Mouse (Mus musculus) NIH3T3 (cell line): ENCODE measurements around the gene Schip1.

Source experiments
- DNase-seq: peaks from one replicate; pipeline ENCODE4 v3.0.0-alpha.2; 2012; ENCODE audit warnings: low read depth

Schip1 gene

GRCm38 (mm10) chr3:68617708-68618107 is 553.1 kb downstream of the Schip1 start:
- DNase-seq: no peak

GRCm38 (mm10) chr3:68619097-68619496 is 554.5 kb downstream of the Schip1 start:
- no peak for DNase-seq

DNA sequence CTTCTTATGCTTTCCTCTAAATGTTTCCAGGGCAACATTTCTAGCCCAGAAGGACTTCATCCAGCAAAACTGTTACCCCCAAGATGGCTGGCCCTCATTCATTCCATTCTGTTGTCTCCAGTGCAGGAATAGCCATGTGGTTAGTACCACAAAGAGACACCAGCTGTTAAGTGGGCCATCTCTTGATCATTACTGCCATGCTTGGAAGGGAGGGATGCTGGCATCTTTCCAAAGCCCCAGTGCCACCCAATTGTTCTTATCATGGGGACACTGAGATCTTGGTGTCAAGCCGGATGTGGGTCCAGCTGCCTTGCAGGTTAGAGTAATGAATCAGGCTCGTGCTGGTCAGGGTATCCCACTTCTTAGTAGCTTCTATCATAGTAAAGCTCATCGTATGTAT is 557.4 kb downstream of the Schip1 start:
- DNase-seq: no peak

- DNase-seq: no peak
Measured at GRCm38 (mm10) chr3:68623036-68623435, 558.4 kb downstream of the Schip1 start.

DNA sequence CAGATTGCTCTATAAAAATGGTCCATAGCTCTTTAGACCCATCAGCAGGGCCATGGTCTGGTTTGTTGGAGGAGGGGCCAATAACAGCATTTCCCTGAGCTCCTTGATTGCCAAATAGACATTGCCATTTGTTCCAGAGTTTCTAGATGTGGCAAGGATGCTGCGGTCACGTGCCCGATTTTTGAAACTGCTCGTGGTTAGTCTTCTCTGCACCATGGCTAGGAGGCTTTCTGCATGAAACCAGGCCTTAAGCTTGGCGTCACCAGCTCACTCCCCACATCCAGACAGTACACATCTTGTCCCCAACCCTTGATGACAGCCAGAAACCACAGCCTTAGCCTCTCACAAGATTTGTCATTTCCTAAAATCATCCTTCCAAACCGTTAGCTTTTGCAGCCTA is 559.9 kb downstream of the Schip1 start:
- no peak for DNase-seq

DNA sequence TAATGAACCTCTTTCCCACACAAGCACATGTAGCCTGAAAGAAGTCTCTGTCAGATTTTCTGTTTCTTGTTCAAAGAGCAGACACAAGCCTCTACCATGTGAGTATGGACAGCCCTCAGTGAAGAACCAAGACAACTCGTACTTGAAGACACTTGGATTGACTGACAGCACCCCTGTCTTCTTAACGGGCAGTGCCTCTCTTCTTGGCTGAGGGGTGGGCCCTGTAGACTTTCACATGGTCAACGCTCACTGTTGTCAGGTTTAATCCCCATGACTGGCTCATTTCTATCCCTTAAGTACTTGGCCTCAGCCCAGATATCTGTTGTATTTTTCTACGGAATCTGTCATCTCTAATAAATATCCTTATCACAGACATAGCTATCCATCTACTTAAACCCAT is 565.7 kb downstream of the Schip1 start:
- no peak for DNase-seq

DNA sequence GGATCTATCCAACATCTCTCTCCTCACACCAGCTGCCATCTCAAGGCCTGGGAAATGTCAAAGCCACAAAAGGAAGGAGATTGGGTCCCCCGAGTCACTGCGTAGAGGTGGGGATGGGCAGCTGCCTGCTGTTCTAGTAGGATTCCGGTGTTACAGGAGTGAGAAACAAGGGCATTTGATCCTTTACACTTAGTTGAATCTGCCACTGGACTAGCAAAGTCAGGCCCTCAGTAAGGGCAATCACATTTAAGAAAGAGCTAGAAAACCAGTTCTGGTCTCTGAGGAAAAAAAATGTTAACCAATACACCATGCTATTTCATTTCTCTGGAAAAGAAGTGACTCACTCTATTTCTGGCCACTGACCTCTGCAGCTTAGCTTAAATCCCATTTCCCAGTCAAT is 566.2 kb downstream of the Schip1 start:
- DNase-seq: peak; percentile 47

GRCm38 (mm10) chr3:68632714-68633113 is 568.1 kb downstream of the Schip1 start:
- no peak for DNase-seq

- DNase-seq: no peak
Measured at GRCm38 (mm10) chr3:68633577-68633976, 569.0 kb downstream of the Schip1 start.

- no peak for DNase-seq
Measured at GRCm38 (mm10) chr3:68637960-68638359, 573.4 kb downstream of the Schip1 start.

- DNase-seq: no peak
Measured at GRCm38 (mm10) chr3:68638703-68639102, 574.1 kb downstream of the Schip1 start.

- no peak for DNase-seq
Measured at GRCm38 (mm10) chr3:68642935-68643334, 578.3 kb downstream of the Schip1 start.

DNA sequence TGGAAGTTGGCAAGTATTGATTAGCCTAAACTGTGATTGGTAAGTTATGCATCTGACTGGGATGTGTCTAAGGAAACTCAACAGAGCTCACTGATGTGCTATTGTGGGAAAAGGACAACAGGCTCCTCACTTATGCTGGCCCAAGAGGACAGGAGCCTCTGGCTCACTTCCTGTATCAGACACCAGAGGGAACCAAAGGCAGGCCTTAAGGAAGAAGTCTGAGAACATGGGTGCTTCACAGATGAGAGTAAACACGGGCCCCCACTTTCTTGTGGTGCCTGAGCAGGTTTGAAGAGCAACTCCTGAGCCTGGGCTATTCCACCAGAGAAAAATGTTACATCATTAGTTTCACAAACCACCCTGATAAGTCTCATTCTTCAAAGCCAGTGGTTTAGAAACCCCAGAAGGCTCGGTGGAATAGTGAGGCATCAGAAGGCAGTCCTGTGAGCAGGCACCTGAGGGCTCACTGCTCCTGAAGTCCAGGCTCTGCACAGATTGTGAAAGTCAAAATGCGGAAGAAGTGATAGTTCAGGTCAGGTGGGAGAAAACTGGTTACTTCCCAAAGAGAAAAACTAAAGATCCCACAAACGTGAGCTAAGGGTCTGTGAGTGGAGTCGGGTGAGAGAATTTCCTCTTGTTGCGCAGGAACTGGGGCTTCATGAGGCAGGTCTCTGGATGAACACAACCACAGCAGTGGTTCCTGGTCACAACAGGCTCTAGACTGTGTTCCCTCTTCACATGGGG is 582.0 kb downstream of the Schip1 start:
- DNase-seq: peak; percentile 57

GRCm38 (mm10) chr3:68647282-68647681 is 582.7 kb downstream of the Schip1 start:
- DNase-seq: no peak

- no peak for DNase-seq
Measured at GRCm38 (mm10) chr3:68650251-68650650, 585.6 kb downstream of the Schip1 start.

DNA sequence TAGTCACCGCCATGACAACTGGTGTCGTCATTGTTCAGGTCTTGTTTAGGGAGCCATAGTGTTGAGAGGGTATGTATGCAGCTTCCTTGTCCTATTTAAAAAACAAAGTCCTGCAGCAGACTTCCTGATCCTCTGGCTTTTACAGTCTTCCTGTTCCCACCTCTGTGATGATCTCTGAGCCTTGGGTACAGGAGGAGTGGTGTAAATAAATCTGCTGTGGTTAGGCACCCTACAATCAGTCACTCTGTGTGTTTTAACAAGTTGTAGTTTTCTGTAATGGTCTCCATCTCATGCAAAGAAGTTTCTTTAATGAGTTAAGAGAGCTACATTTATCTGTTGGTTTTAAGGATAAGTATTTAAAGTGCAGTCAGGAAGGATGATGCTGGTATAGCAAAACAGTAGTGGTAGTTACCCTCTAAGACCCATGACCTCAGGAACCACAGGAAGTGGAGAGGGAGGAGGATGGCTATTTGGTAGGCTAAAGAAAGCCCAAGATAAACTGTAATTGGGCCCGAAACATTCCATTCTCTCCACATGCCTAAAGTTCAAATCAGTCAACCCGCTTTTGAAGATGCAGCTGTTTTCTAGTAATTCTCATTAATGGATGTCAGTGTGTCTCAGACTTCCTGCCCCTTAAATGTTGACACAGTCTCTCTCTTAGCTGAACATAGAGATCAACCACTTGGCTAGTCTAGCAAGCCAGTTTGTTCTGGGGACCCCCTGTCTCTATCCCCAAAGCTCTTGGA is 592.2 kb downstream of the Schip1 start:
- no peak for DNase-seq

DNA sequence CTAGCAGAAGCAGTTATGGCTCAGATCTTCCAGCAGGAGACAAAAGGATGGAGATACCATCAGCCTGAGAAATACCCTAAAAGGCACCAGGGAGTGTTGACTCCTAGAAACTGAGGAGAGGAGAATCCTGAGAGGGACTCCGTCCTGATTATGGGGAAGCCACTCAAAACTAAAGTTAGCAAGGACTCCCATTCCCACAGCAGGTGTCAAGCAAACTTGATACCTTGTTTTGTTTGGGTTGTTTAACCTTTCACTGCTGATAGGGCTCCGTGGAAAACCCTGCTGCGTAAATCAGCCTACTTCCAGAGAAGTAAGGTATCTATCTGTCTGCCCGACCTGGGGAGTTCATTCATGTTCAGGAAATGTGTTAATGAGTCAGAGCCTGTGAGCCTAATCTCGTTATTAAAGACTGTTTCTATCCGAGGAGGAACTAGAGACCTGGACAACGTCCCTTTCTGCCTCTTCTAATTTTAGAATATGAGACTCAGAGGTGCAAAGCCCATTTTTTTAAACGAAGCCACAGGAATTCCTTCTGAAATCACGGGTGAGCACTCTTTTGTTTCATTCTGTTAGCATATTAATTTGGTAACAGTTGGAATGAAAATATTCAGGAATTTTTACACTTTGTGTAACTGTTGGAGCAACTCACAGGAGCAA is 593.1 kb downstream of the Schip1 start:
- no peak for DNase-seq

DNA sequence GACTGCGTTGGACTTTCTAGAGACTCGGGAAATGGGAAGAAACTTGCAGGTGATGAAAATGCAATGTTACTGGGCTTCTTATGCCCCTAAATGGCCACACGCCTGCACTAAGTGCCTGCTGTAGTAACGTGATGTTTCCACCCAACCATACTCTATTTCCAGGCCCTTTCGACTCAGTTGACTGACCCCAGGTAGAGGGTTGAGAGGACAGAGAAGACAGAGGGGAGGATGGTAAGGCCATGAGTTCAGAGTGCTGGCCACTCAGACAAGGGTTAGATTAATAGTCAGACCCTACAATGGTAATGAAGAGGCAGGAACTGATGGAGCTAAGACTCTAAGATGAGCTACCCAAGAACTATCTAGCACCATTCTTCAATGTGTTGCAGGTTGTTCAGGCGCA is 595.4 kb downstream of the Schip1 start:
- no peak for DNase-seq

- DNase-seq: no peak
Measured at GRCm38 (mm10) chr3:68660538-68660937, 595.9 kb downstream of the Schip1 start.

DNA sequence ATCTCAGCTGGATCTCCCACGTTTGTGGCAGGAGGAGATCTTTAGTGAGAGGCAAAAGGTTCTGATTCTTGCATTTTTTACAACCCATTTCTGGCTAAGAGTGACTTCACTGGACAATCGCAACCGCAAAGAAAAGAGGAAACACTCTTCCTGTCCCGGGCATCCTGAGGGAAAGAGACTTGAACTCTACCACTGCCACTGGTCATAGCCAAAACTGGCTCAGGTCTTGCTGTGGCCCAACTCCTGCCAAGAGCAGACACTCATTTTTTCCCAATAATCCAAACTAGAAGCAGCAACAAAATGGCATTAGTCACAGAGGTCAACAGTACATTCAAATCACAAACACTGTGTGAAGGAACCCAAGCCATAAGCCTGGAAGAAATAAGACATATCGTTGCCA is 597.8 kb downstream of the Schip1 start:
- no peak for DNase-seq

- no peak for DNase-seq
Measured at GRCm38 (mm10) chr3:68664337-68664736, 599.7 kb downstream of the Schip1 start.

GRCm38 (mm10) chr3:68666377-68666776 is 601.8 kb downstream of the Schip1 start:
- DNase-seq: no peak

- DNase-seq: no peak
Measured at GRCm38 (mm10) chr3:68667852-68668251, 603.2 kb downstream of the Schip1 start.
